Mouse (Mus musculus) forebrain, postnatal 0 days (tissue): Measurements from ENCODE around the gene Pigf. TPM values are rescaled to one million over a fixed set of nuclear protein-coding genes. Genes with fewer than 3 reads are reported as not detected.
"Not testable (repeated sequence)": the region's sequence is repeated elsewhere in the genome, so short reads cannot be mapped to it uniquely, and the experiment has no call there.

Experiments
- ATAC-seq: fragments of 200-750 bp; cut with Nextera tagmentation; 2 replicates; pipeline ENCODE4 v1.8.0; 2017; ENCODE audit warnings: mild to moderate bottlenecking, moderate library complexity
- DNase-seq: peaks from one replicate; pipeline ENCODE4 v3.0.0-alpha.2; 2015
- H3K27ac ChIP-seq: fragments of 300-500 bp; sonication (generic); 2 replicates; pipeline ENCODE4 v1.5.1; 2014; ENCODE audit warnings: low read depth, mild to moderate bottlenecking, antibody characterized with exemption, low read length, moderate library complexity, mixed read lengths
- H3K27me3 ChIP-seq: fragments of 300-500 bp; sonication (generic); 2 replicates; pipeline ENCODE4 v1.6.1; 2014; ENCODE audit warnings: mild to moderate bottlenecking, low read length, mixed read lengths; ENCODE audit not compliant: insufficient read depth
- H3K36me3 ChIP-seq: fragments of 300-500 bp; sonication (generic); 2 replicates; pipeline ENCODE4 v1.6.1; 2014; ENCODE audit warnings: mild to moderate bottlenecking, moderate library complexity; ENCODE audit not compliant: insufficient read depth
- H3K4me1 ChIP-seq: fragments of 300-500 bp; sonication (generic); 2 replicates; pipeline ENCODE4 v1.6.1; 2014; ENCODE audit warnings: antibody characterized with exemption; ENCODE audit not compliant: insufficient read depth
- H3K4me2 ChIP-seq: fragments of 300-500 bp; sonication (generic); 2 replicates; pipeline ENCODE4 v1.6.1; 2014; ENCODE audit warnings: low read depth, mild to moderate bottlenecking, moderate library complexity
- H3K4me3 ChIP-seq: fragments of 300-500 bp; sonication (generic); 2 replicates; pipeline ENCODE4 v1.5.1; 2014; ENCODE audit warnings: low read depth, low read length, mixed read lengths
- H3K9ac ChIP-seq: fragments of 300-500 bp; sonication (generic); 2 replicates; pipeline ENCODE4 v1.6.1; 2014; ENCODE audit warnings: mild to moderate bottlenecking
- H3K9me3 ChIP-seq: fragments of 300-500 bp; sonication (generic); 2 replicates; pipeline ENCODE4 v1.6.1; 2016; ENCODE audit warnings: low read length
- CTCF ChIP-seq: sonication (generic); IDR thresholded peaks from 2 replicates; pipeline ENCODE4 v1.5.1; 2016; ENCODE audit warnings: antibody characterized with exemption, control low read depth, low read depth
- WGBS: fragments of 180-500 bp; shearing (Covaris S2); extraction: QIAGEN DNeasy Blood & Tissue Kit; methylation state at CpG from one replicate; pipeline ENCODE4 v1.1.7; 2014; 5-methylcytosine and 5-hydroxymethylcytosine counted together
- polyA plus RNA-seq: library from polyadenylated mRNA; unstranded; fragments of >200 nt; fragmentation: Nextera tagmentation; extraction: Ambion mirVana; gene quantifications from 2 replicates; pipeline ENCODE4 v1.2.1, GENCODE M21; 2015
- total RNA-seq: library from RNA; depleted of rRNA; stranded (reverse); fragments of >200 nt; gene quantifications from 2 replicates; pipeline ENCODE4 v1.2.3, GENCODE M21; 2014; rRNA removed

Gene Pigf
- total RNA-seq (18.2 and 19.1 TPM in 2 replicates), polyA plus RNA-seq (28.7 and 34.0 TPM in 2 replicates)

DNA sequence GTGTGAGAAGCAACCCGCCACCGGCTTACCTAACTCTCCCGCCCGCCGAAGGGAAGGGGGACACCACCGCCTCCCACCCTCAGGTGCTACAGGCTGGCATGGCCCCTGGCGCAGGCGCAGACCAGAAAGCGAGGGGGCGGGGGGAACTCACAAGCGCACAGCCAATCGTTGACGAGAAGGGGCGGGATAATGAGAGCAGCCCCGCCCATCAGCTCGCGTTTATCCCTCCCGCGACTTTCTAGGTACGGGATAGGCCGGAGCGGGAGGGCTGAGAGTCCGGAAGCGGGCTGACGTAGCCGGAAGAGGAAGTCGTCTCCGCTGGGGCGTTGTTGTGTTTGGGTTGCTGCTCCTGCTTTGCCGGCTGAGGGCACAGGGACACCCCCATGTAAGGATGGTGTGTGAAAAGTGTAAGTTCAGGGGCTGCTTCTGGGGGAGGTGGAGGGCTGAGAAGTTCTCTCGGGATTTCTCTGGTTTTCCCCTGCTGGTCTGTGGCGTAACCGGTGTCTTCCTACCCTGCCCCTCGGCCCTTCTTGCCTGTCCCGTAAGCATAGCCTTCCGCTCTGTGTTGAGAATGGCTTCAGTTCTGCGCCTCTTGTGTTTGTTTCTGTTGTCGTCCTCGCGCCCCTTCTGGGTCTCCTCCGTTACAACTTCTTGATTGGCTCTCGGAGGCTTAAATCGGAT, at the start of gene Pigf, which contains the start of gene Cript:
Gene Pigf (minus strand): TSS at position 138 of the 681 bp plus-strand sequence.
Gene Cript (plus strand): TSS at position 282 of the 681 bp plus-strand sequence.
- H3K4me2 ChIP-seq = peak within 1 kb of the TSS; percentile 98
- H3K27ac ChIP-seq = peak within 1 kb of the TSS; percentile 50
- H3K36me3 ChIP-seq = no peaks in the 10 kb centered on the region; the same call in none of the 2 replicates
- peak within 1 kb of the TSS; percentile 67 for H3K9ac ChIP-seq
- H3K4me1 ChIP-seq = peaks cover 5% of the 10 kb centered on the region
- WGBS = 3% methylated on average over 43 of the region's 43 CpGs
- ATAC-seq (peak; percentile 100), DNase-seq (peak; percentile 99)
- H3K4me3 ChIP-seq = peak within 1 kb of the TSS; percentile 88
- no peaks in the 10 kb centered on the region for H3K9me3 ChIP-seq
- H3K27me3 ChIP-seq = no peaks in the 10 kb centered on the region
- peak; percentile 38 for TF ChIP-seq CTCF

DNA sequence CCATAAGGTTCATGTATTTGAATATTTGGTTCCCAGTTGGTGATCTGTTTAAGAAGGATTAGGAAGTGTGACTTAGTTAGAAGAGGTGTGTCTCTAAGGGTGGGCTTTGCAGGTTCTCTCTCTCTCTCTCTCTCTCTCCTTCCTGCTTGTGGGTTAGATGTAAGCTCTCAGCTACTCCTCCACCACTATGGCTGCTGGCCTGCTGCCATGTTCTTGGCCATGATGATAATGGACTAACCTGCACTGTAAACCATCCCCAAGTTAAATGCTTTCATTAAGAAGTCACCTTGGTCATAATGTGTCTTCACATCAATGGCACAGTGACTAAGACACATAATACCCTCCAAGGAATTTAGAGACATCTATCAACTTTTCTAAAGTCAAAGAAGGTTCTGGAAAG, 48.3 kb upstream of the Pigf start:
- Histone ChIP-seq H3K4me3 (no peak overlapping the region), H3K27me3 (no peaks in the 10 kb centered on the region), H3K4me2 (no peak overlapping the region), H3K9me3 (no peaks in the 10 kb centered on the region), H3K27ac (no peak overlapping the region), H3K9ac (no peak overlapping the region), H3K36me3 (no peaks in the 10 kb centered on the region), H3K4me1 (no peaks in the 10 kb centered on the region)
- ATAC-seq (no peak), DNase-seq (no peak)
- no peak for TF ChIP-seq CTCF

GRCm38 (mm10) chr17:87072766-87073440, 47.7 kb upstream of the Pigf start:
- H3K27ac ChIP-seq = no peak overlapping the region
- DNase-seq (no peak), ATAC-seq (no peak)
- H3K4me2 ChIP-seq = no peak overlapping the region
- no peak overlapping the region for H3K4me3 ChIP-seq
- no peaks in the 10 kb centered on the region for H3K36me3 ChIP-seq
- H3K27me3 ChIP-seq = no peaks in the 10 kb centered on the region
- no peaks in the 10 kb centered on the region for H3K9me3 ChIP-seq
- no peaks in the 10 kb centered on the region for H3K4me1 ChIP-seq
- 81% methylated on average over 5 of the region's 5 CpGs for WGBS
- TF ChIP-seq CTCF = no peak
- no peak overlapping the region for H3K9ac ChIP-seq

GRCm38 (mm10) chr17:87072183-87072582, 47.0 kb upstream of the Pigf start:
- H3K9me3 ChIP-seq, H3K4me2 ChIP-seq, H3K27ac ChIP-seq, H3K27me3 ChIP-seq, H3K4me1 ChIP-seq, DNase-seq, ATAC-seq, H3K9ac ChIP-seq, H3K36me3 ChIP-seq, H3K4me3 ChIP-seq: not testable (repeated sequence)
- 100% methylated on average over 1 of the region's 1 CpGs for whole genome bisulfite sequencing

DNA sequence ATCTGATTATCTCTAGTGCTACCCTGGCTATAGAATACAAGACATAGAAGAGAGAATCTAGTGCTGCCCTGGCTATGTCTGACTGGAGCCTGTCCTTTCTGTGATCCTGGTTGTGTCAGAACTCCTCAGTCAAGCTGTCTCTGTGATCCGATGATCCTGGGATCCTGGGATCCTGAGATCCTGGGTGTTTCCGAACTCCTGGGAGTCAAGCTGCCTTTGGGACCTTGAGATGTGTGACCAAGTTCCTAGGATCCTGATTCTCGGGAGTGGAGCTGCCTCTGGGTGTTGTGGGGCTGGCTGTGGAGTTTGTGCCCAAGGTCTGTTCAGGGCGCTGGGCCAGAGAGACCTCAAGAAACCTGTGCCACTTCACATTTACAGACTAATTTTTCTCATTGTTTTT, 43.8 kb upstream of the Pigf start:
- Histone ChIP-seq H3K27ac (no peak overlapping the region), H3K9ac (no peak overlapping the region), H3K9me3 (no peaks in the 10 kb centered on the region), H3K4me3 (no peak overlapping the region), H3K4me1 (no peaks in the 10 kb centered on the region), H3K27me3 (no peaks in the 10 kb centered on the region), H3K4me2 (no peak overlapping the region), H3K36me3 (no peaks in the 10 kb centered on the region)
- ATAC-seq (no peak), DNase-seq (no peak)
- WGBS = 90% methylated on average over 4 of the region's 4 CpGs
- TF ChIP-seq CTCF = no peak

DNA sequence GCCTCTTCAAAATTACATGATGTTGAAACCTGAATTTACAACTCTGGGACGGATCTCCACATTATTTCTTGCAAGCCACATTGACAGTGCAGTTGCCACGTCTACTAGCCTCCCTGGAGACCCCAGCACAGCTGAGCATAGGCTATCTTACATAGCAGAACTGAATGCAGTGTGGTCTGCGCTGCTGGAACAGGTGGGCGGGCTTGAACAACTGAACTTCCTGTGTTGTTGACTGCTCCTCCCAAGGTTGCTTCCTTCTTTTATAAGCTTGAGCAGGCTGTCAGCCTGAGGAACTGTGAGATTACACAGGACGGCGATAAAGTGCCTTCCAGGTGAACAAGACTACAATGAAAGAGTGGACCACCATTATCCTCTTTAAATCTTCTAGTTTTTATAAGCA, 38.8 kb upstream of the Pigf start:
- Histone ChIP-seq H3K4me1 (no peaks in the 10 kb centered on the region), H3K4me3 (no peak overlapping the region), H3K9me3 (no peaks in the 10 kb centered on the region), H3K4me2 (no peak overlapping the region), H3K9ac (no peak overlapping the region), H3K27ac (no peak overlapping the region), H3K36me3 (no peaks in the 10 kb centered on the region), H3K27me3 (no peaks in the 10 kb centered on the region)
- ATAC-seq (no peak), DNase-seq (no peak)
- 89% methylated on average over 6 of the region's 6 CpGs for WGBS
- no peak for TF ChIP-seq CTCF

DNA sequence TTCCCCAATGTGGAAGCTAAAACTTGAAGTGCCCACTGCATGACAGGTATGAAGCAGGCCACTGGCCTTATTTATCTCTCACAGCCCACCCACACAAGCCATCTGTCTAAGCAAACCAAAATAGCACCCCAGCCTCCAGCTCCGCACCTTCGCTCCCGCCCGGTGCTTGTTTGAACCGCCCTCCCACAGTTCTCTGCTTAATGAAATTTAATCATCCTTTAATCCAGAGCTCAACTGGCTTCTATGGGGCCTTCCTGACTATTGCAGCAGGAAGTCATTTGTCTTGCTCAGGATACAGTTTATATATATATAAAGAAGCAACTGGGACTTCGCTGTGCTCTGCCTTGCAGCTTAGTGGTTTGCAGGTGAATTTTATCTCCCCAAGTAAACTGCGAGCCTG, 38.3 kb upstream of the Pigf start:
- WGBS = 87% methylated on average over 7 of the region's 7 CpGs
- no peak overlapping the region for H3K9ac ChIP-seq
- no peaks in the 10 kb centered on the region for H3K36me3 ChIP-seq
- ATAC-seq (no peak), DNase-seq (no peak)
- H3K4me2 ChIP-seq = no peak overlapping the region
- TF ChIP-seq CTCF = no peak
- no peaks in the 10 kb centered on the region for H3K4me1 ChIP-seq
- H3K4me3 ChIP-seq = no peak overlapping the region
- no peaks in the 10 kb centered on the region for H3K9me3 ChIP-seq
- H3K27ac ChIP-seq = no peak overlapping the region
- no peaks in the 10 kb centered on the region for H3K27me3 ChIP-seq
